Mouse (Mus musculus) heart, postnatal 25 days (tissue): ENCODE results near the gene Abhd2. TPM values are rescaled to one million over a fixed set of nuclear protein-coding genes. Genes with fewer than 3 reads are reported as not detected.

ENCODE experiments used
- DNase-seq: peaks from one replicate; pipeline ENCODE4 v3.0.0; 2022; ENCODE audit warnings: low spot score
- intact Hi-C: fragments of 180-260 bp; cut with DNase I; formaldehyde crosslinking; loops from one replicate; pipeline ENCODE4 v1.15.1; 2025
- total RNA-seq, 2 experiments: library from RNA; stranded (reverse); gene quantifications; 2 replicates each; pipeline ENCODE4 v1.2.3; 2021

Abhd2 gene
- total RNA-seq, 2 experiments from 2014 or later: 30.4 to 41.5 TPM

GRCm38 (mm10) chr7:79395186-79395585 lies 122.2 kb downstream of the Abhd2 start:
- DNase-seq: no peak
- intact Hi-C loops: no loop called here

- intact Hi-C loops: no loop called here
- no peak for DNase-seq
Measured at GRCm38 (mm10) chr7:79397446-79397963, 124.5 kb downstream of the Abhd2 start.

DNA sequence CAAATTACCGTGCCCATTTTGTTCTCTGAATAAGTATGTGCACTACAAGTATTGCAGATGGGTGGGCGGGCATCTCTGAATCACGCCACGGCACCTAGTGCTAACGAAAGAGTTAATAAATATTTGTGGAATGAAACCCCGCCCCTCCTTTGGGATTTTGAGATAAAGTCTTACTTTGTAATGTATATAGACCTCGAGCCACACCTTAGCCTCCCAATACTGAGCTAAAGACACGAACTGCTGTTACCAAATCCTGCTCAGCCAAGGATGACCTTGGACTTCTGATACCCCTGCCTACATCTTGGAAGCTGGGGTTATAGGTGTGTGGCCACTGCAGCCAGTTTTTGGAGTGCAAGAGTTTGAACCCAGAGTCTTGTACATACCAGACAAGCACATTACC lies 125.4 kb downstream of the Abhd2 start:
- no peak for DNase-seq
- intact Hi-C loops: no loop called here

- intact Hi-C loops: no loop called here
- no peak for DNase-seq
Measured at GRCm38 (mm10) chr7:79398971-79399370, 126.0 kb downstream of the Abhd2 start.

- no peak for DNase-seq
- intact Hi-C loops: no loop called here
Measured at GRCm38 (mm10) chr7:79400296-79400695, 127.3 kb downstream of the Abhd2 start.

DNA sequence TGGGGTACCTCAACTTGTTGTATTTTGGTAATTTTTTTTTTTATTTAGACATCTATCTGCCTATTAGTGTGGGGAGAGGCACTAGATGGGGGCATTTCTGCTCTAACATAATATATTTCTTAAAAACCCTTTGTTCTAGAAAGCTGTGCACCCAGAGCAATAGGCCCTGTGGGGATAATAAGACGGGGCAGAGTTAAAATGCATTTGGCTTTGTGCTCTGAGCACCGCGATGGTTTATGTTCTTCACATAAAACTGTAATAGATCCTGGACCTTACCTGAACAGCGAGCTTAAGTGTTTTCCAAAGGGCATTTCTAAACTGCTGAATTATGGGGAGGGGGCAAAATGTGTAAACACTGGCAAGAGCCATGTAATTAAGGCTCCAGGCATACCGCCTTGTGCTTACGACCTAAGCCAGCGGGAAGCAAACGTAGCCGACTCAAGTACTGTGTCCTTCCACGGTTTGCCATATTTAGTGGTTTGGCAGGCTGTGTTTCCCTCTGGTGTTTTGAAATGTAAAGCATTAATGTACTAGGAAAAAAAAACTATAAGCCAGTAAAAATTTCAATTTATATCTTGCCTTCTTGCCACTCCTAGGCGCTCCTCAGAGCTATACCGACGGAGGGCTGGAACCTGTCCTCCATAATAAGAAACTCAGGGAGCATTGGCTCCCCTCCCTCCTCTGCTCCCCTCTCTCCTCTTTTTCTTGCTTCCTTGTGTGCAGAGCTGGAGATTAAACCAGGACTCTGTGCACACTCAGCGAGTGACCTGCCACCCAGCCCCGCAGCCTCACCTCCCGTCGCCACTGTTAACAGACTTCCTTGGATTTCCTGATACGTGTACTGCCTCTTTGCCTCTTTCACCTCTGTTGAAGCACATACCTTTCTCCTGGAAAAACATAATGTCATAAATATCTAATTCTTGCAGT lies 141.7 kb downstream of the Abhd2 start:
- no peak for DNase-seq
- intact Hi-C loops: no loop called here

Other genes with a start within 250 kb of the Abhd2 start
- under 1 TPM; 0.20 to 0.29 TPM for gene Acan, start 219.7 kb upstream of the Abhd2 start, total RNA-seq
- gene Hapln3, start 142.2 kb upstream of the Abhd2 start, total RNA-seq: under 1 TPM; 0.20 to 0.31 TPM
- gene Mfge8, start 124.1 kb upstream of the Abhd2 start, total RNA-seq: 100 to 1,000 TPM; 118 to 144 TPM
- gene Rlbp1, start 113.8 kb downstream of the Abhd2 start, total RNA-seq: not detected
- under 1 TPM; 0.13 to 0.25 TPM for gene Fanci, start 118.7 kb downstream of the Abhd2 start, total RNA-seq
- gene Polg, start 193.2 kb downstream of the Abhd2 start, total RNA-seq: 10 to 100 TPM; 56.9 to 57.3 TPM